Mouse (Mus musculus) small intestine, adult 2 months (tissue): Measurements from ENCODE around the gene Nt5dc1.

ENCODE experiments used
- CTCF ChIP-seq: fragments of 200-500 bp; IDR thresholded peaks from 2 replicates; pipeline ENCODE4 v1.5.1; 2012; ENCODE audit warnings: low read depth, mild to moderate bottlenecking, control low read depth, inconsistent platforms, low read length, moderate library complexity, mixed read lengths; ENCODE audit not compliant: insufficient replicate concordance, insufficient read length; ENCODE audit errors: extremely low read depth
- POLR2A ChIP-seq: fragments of 200-500 bp; IDR thresholded peaks from 2 replicates; pipeline ENCODE4 v1.6.1; 2012; ENCODE audit warnings: low read depth, mild to moderate bottlenecking, control low read depth, inconsistent platforms, low read length, moderate library complexity

GRCm38 (mm10) chr10:34300368-34300767 lies 118.0 kb downstream of the Nt5dc1 start:
- no peak for TF ChIP-seq CTCF
- TF ChIP-seq POLR2A = no peak
